Mouse (Mus musculus) ZHBTc4 (cell line): ENCODE measurements around the gene Phgdh.
A peak's percentile ranks its signal among the peaks of the same experiment; 100 is the strongest.

Experiments
- DNase-seq: peaks from one replicate; pipeline ENCODE4 v3.0.0-alpha.2; 2011; ENCODE audit warnings: low read depth, low spot score

Phgdh gene

GRCm38 (mm10) chr3:98295965-98296364 is 43.8 kb downstream of the Phgdh start:
- peak; percentile 59 for DNase-seq

DNA sequence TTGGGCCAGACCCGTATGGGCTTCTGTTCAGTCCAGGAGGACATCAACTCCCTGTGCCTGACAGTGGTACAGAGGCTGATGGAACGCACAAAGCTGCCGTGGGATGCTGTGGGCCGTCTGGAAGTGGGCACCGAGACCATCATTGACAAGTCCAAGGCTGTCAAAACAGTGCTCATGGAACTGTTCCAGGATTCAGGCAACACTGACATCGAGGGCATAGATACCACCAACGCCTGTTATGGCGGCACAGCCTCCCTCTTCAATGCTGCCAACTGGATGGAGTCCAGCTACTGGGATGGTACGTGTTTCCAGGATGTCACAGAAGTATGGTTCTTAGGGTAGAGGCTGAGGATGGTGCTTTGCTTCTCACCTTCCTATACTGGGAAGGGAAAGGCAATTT is 48.7 kb downstream of the Phgdh start:
- no peak for DNase-seq

GRCm38 (mm10) chr3:98283205-98283604 is 56.6 kb downstream of the Phgdh start:
- DNase-seq: no peak

DNA sequence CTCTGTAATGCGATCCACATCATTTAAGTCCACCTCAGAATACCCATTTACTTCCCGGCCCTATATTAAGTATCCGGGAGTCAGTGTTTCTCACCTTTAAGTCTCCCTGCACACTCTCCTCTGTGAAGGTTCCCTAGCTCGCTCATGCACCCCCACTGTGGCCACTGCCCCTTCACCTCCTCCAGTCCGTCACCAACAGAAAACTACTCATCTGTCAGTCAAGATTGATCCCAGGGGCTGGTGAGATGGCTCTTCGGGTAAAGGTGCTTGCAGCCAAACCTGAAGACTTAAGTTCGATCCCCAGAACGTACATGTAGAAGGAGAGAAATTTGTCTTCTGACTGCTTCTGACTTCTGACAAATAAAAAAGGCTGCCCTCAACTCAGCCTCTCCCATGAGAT is 57.4 kb downstream of the Phgdh start:
- DNase-seq: no peak

- peak; percentile 74 for DNase-seq
Observed at GRCm38 (mm10) chr3:98280933-98281678, 58.7 kb downstream of the Phgdh start.

DNA sequence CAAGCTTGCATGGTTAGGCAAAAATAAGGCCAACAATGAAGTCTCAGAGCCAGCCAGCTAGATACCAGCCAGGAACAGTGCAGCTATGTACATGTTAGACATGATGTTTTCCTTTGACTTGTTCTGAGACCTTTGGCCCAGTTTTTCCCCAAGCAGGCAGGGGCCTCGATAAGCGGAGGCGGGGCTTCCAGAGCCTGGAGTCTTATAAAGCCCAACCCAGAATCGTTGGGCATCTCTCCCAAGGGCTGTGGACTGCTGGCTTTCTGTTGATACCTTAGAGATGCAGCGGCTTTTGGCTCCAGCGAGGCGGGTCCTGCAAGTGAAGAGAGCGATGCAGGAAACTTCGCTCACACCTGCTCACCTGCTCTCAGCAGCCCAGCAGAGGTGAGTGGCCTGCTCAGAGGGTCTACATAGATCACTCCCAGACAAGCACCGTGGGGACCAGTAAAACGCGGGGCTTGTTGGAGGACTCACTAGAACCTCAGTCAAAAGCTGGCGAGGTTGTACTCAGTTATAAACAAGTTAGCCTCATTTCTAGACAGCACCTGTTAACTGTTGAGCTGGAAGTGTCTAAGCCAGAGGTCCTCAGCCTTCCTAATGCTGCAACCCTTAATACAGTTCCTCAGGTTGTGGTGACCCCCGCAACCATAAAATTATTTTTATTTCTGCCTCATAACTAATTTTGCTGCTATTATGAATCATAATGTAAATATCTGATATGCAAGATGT is 59.4 kb downstream of the Phgdh start, which contains the start of gene Hmgcs2:
Gene Hmgcs2, plus strand, starts transcription at position 232 of the 729 bp plus-strand sequence.
- DNase-seq: peak; percentile 30

DNA sequence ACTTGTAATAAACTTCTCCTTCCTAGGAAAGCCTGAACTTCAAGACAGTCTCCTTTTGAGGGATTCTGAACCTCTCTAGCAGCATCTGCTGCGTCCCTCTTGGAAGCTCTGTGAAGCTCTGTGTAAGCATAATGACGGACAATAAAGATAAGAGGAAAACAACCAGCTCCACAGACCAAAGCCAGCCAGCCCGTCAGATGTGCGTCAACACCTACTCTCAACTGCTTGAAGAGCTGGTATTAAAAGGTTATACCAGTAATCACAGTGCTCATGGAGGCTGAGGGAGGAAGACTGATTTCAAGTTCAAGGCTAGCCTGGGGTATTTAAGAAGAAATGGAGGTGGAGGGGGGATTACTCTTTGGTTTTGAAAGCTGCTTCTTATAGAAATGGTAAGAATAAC is 60.1 kb downstream of the Phgdh start:
- DNase-seq: no peak

DNA sequence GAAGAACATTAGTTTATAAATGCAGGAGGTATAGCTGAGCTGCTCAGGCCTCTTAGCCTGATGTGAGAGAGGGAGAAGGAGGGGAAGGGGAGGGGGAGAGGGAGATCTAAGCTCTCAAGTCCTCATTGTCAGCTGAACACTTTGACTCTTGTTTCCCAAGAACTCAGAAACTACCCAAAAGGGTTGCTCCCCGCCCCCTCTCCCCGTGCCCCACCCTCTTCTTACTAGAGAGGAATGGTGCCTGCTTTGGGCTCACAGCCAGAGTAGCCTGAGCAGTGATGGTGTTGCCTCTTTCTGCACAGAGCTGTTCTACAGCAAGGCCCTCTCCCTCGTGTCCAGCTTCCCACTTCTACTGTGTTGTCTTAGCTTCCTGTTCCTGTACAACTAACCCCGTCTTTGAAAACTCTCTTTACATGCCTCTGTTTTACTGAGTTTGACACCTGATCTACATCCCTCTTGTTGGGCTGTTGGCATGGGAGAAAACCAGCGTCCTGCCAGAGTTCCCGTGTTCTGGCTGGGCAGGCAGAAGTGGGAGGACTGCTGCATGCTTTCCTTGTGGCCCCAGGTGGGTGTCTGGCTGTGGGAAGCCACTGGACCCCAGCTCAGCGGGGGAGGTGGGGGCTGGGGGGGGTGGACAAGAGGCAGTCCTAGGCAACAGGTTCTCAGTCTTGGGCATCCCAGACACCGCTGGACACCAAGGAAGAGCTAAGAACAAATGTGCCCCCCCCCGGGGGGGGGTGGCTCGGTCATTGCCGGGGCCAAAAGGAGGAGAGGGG is 66.0 kb downstream of the Phgdh start:
- peak; percentile 12 for DNase-seq

DNA sequence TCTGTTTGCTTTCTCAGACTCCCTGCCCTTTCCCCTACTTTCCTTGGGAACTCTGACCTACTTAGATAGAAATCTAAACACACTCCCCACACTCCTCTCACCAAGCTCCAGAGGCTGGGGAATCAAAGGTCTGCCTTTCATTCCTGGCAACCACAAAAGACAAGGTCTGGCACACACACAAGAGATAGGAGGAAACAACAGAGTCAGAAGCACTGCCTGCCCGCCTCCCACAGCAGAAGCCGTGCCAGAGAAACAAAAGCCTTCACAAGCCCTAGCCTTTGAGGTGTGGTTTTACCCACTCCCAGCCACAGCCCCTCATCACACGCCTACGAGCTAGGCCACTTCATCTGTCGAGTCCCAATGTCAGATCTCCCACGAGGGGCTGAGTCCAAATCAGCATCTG is 72.5 kb downstream of the Phgdh start:
- DNase-seq: no peak
